Mouse (Mus musculus) mesoderm, embryonic 11.5 days (tissue): ENCODE results near the gene Esp3.
"Not testable (repeated sequence)": the region's sequence is repeated elsewhere in the genome, so short reads cannot be mapped to it uniquely, and the experiment has no call there.

ENCODE experiments used
- DNase-seq: peaks from one replicate; pipeline ENCODE4 v3.0.0-alpha.2; 2012; ENCODE audit warnings: low read depth, low spot score

Gene Esp3

GRCm38 (mm10) chr17:40631775-40632174 is at the start of gene Esp3:
Gene Esp3 (plus strand): TSS chr17:40632075.
- DNase-seq = not testable (repeated sequence)

GRCm38 (mm10) chr17:40583906-40584305 is 48.0 kb upstream of the Esp3 start:
- not testable (repeated sequence) for DNase-seq

GRCm38 (mm10) chr17:40591297-40591696 is 40.6 kb upstream of the Esp3 start:
- DNase-seq = no peak

GRCm38 (mm10) chr17:40598294-40598693 is 33.6 kb upstream of the Esp3 start, which contains the start of gene Esp4:
Gene Esp4 (plus strand): TSS chr17:40598594.
- no peak for DNase-seq

GRCm38 (mm10) chr17:40662118-40662679 is 30.3 kb downstream of the Esp3 start:
- DNase-seq = not testable (repeated sequence)

GRCm38 (mm10) chr17:40663161-40663811 is 31.4 kb downstream of the Esp3 start:
- DNase-seq = not testable (repeated sequence)
